Mouse (Mus musculus): ENCODE measurements around the gene Heph. TPM values are rescaled to one million over a fixed set of nuclear protein-coding genes. Genes with fewer than 3 reads are reported as not detected.
"Not testable (repeated sequence)": the region's sequence is repeated elsewhere in the genome, so short reads cannot be mapped to it uniquely, and the experiment has no call there.

The Heph gene
- 4.2 and 5.3 TPM in 2 replicates for polyA plus RNA-seq (2015; fragmentation: Nextera tagmentation; extraction: Ambion mirVana)

DNA sequence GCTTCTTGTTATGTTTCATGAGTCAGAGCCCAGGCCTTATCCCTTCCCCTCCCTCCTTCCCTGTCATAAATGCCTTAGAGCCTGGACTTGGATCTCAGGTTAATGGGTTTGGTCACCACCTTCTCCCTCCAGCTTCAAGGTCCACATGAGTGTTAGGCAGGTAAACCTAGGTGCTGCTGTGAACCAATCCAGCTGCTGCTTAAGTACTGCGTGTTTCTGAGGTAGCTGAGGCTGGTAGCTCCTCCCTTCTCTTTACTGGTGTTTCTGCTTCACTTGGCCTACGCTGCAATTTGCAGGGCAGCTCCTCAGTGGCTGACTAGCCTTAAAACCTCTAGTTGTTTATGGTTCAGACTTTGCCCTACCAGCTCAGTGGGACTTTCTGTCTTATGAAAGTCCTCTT, at the start of gene Heph:
Gene Heph, plus strand, starts transcription at position 211 of the 400 bp plus-strand sequence.
- WGBS = 58% methylated on average over 2 of the region's 2 CpGs
- peak within 1 kb of the TSS; percentile 26 for H3K4me3 ChIP-seq (ENCODE audit: low read length)
- ATAC-seq = no peak

DNA sequence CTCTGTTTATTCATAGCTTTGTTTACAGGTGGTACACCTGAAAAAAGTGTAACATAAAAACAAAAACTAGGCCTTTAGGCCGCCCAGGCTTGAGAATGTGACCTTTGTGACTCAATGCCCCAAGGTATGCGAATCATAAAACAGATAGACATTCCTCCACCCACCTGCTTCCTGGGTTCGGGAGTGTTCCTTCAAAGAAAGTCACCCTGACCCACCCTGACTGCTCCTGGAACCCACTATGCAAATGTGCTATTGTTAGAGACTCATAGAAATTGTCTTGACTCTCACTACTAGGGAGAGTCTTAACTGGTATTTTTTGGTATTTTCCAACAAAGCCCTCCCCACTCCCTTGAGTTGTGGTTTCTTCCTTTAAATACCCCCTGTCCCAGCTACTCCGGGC, 39.8 kb upstream of the Heph start:
- WGBS = 76% methylated on average over 4 of the region's 4 CpGs

More for the DNA sequence above, at the start of gene Heph:
- Histone ChIP-seq H3K27me3 (replicated peaks; ENCODE audit: control insufficient read depth, insufficient read depth, low read length) (no peaks in the 10 kb centered on the region), H3K4me2 (ENCODE audit: low read length) (peak within 1 kb of the TSS; percentile 39), H3K4me1 (ENCODE audit: control insufficient read depth, insufficient read depth, low read depth, low read length) (no peaks in the 10 kb centered on the region), H3K9me3 (ENCODE audit: control insufficient read depth, low read length) (no peaks in the 10 kb centered on the region), H3K36me3 (ENCODE audit: control insufficient read depth, insufficient read depth, low read length) (no peaks in the 10 kb centered on the region), H3K27ac (ENCODE audit: low read depth, low read length) (no peak within 1 kb of the TSS), H3K9ac (ENCODE audit: low read depth, low read length) (no peak within 1 kb of the TSS)

DNA sequence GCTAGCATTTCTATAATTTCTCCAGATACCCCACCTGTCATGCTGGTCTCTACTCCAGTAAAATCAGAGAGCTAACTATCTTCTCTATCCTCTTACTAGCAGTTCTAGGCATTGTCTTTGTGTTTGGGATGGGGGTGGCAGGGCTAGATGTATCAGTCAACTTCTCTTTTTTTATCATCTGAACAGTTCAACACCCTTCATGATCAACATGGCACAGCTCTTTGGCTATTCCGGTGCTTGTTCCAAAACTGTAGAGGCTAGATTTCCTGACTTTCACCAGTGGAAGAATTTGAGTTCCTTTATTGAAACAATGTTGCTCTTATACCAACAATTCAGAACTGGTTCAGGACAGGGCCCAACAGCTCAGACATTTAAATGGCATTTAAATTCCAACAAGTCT, 38.2 kb upstream of the Heph start:
- no peak for ATAC-seq
- Histone ChIP-seq H3K9ac (ENCODE audit: low read depth, low read length) (no peak overlapping the region), H3K4me3 (ENCODE audit: low read length) (no peak overlapping the region), H3K36me3 (ENCODE audit: control insufficient read depth, insufficient read depth, low read length) (no peaks in the 10 kb centered on the region), H3K27me3 (replicated peaks; ENCODE audit: control insufficient read depth, insufficient read depth, low read length) (no peaks in the 10 kb centered on the region), H3K4me1 (ENCODE audit: control insufficient read depth, insufficient read depth, low read depth, low read length) (no peaks in the 10 kb centered on the region), H3K9me3 (ENCODE audit: control insufficient read depth, low read length) (no peaks in the 10 kb centered on the region), H3K27ac (ENCODE audit: low read depth, low read length) (no peak overlapping the region), H3K4me2 (ENCODE audit: low read length) (no peak overlapping the region)
- WGBS = 94% methylated on average over 1 of the region's 1 CpGs

More for the DNA sequence above, 39.8 kb upstream of the Heph start:
- H3K9ac ChIP-seq (ENCODE audit: low read depth, low read length); H3K27ac ChIP-seq (ENCODE audit: low read depth, low read length); H3K4me2 ChIP-seq (ENCODE audit: low read length); ATAC-seq; H3K27me3 ChIP-seq (replicated peaks; ENCODE audit: control insufficient read depth, insufficient read depth, low read length); H3K36me3 ChIP-seq (ENCODE audit: control insufficient read depth, insufficient read depth, low read length); H3K9me3 ChIP-seq (ENCODE audit: control insufficient read depth, low read length); H3K4me3 ChIP-seq (ENCODE audit: low read length); H3K4me1 ChIP-seq (ENCODE audit: control insufficient read depth, insufficient read depth, low read depth, low read length): not testable (repeated sequence)

DNA sequence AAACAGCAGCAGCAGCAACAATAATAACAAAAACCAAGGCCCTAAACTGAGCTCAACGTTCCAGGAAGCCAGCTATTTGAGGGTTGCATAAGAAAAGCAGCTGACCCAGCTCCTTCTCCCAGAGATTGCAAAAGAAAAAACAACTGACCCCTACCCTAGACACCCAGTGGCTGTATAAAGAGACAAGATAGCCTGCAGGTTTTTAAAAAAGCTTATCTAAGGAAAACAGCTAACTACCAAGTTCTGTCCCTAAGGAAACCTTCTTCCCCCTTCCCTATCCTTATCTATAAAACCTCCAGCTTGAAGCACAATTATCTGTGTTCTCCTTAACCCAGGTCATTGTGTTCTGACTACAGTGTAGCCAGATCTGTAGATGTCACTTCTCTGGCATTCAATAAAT, 37.4 kb upstream of the Heph start:
- Histone ChIP-seq H3K27me3 (replicated peaks; ENCODE audit: control insufficient read depth, insufficient read depth, low read length) (no peaks in the 10 kb centered on the region), H3K4me1 (ENCODE audit: control insufficient read depth, insufficient read depth, low read depth, low read length) (no peaks in the 10 kb centered on the region), H3K9me3 (ENCODE audit: control insufficient read depth, low read length) (no peaks in the 10 kb centered on the region), H3K9ac (ENCODE audit: low read depth, low read length) (no peak overlapping the region), H3K36me3 (ENCODE audit: control insufficient read depth, insufficient read depth, low read length) (no peaks in the 10 kb centered on the region), H3K27ac (ENCODE audit: low read depth, low read length) (no peak overlapping the region), H3K4me3 (ENCODE audit: low read length) (no peak overlapping the region), H3K4me2 (ENCODE audit: low read length) (no peak overlapping the region)
- 50% methylated on average over 1 of the region's 1 CpGs for WGBS
- ATAC-seq = no peak

DNA sequence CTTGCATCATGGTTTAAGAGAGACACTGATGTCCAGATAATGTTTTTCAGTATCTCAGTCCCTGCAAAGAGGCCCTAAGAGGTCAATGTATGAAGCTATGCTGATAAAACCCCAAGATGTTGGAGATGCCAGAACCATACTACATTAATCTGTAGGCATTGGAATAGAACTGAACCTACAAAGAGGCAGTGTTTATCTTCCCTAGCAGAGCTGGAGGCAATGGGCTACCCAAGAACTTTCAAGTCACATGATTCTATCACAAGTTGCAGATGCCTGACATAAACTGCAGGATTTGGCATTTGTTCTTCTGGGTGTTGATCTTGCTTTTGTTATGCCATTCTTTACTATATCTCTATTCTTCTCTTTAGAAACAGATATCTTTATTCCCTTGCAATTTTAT, 35.8 kb upstream of the Heph start:
- no peak overlapping the region for H3K9ac ChIP-seq (ENCODE audit: low read depth, low read length)
- no peaks in the 10 kb centered on the region for H3K36me3 ChIP-seq (ENCODE audit: control insufficient read depth, insufficient read depth, low read length)
- no peak overlapping the region for H3K4me3 ChIP-seq (ENCODE audit: low read length)
- H3K27ac ChIP-seq (ENCODE audit: low read depth, low read length) = no peak overlapping the region
- no peak for ATAC-seq
- H3K4me2 ChIP-seq (ENCODE audit: low read length) = no peak overlapping the region
- no peaks in the 10 kb centered on the region for H3K27me3 ChIP-seq (replicated peaks; ENCODE audit: control insufficient read depth, insufficient read depth, low read length)
- no peaks in the 10 kb centered on the region for H3K9me3 ChIP-seq (ENCODE audit: control insufficient read depth, low read length)
- H3K4me1 ChIP-seq (ENCODE audit: control insufficient read depth, insufficient read depth, low read depth, low read length) = no peaks in the 10 kb centered on the region

DNA sequence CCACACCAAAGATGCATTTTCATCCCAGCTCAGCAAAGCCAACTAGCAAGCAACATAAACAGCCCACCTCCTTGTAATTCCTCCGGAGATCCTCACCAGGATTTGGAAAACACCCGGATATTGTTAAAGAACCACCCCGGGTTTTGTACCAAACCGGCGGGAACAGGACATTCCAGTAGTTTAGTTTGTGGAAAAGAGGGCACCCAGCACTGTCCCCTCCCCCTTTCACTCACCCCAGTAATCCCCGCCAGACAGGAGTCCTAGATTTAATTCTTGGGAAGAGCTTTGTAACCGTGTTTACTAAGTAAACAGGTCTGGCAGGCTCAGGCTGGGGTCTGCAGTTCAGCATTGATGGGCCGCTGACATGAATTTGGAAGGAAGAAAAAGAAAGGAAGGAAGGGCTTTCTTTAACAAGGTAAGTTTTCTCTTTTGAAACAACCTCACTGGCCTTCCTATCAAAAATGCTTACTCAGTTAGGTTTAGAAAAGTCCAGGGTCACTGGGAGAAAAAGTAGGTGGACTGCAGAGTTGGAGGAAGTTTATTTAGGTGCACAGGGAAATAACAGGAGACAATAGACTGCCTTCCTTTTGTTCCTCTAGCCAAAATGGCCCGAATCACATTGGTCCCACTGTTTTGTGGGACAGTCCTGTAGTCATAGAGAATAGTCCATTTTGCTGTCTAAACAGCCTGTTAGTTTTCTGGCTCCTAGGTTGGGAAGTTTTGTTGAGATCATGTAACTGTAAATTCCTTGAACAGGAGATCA, 1.2 kb downstream of the Heph start, which contains the start of gene Hsf3:
Gene Hsf3, minus strand, starts transcription at position 94 of the 763 bp plus-strand sequence.
- ATAC-seq = no peak
- Histone ChIP-seq H3K4me1 (ENCODE audit: control insufficient read depth, insufficient read depth, low read depth, low read length) (no peaks in the 10 kb centered on the region), H3K9ac (ENCODE audit: low read depth, low read length) (no peak within 1 kb of the TSS), H3K27ac (ENCODE audit: low read depth, low read length) (no peak within 1 kb of the TSS), H3K27me3 (replicated peaks; ENCODE audit: control insufficient read depth, insufficient read depth, low read length) (no peaks in the 10 kb centered on the region), H3K4me3 (ENCODE audit: low read length) (peak within 1 kb of the TSS; percentile 26), H3K9me3 (ENCODE audit: control insufficient read depth, low read length) (no peaks in the 10 kb centered on the region), H3K4me2 (ENCODE audit: low read length) (peak within 1 kb of the TSS; percentile 39), H3K36me3 (ENCODE audit: control insufficient read depth, insufficient read depth, low read length) (no peaks in the 10 kb centered on the region)
- WGBS = 18% methylated on average over 9 of the region's 9 CpGs

DNA sequence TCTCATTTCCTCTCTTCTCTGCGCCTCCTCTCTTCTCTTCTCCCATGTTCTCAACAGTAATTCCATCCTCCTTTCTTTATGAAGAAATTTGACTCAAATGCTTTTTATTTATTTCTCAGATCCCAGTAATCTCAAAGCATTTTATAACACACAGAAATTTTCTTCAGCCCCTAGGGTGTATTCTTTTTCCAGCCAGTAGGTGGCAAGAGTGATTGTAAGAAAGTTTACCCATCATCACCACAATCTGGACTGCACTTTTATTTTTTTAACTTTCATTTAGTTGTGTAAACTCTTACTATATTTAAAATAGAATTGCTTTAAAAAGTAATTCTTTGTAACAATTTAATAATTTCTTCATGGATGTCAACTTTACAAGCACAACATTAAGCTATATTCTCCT, 46.4 kb downstream of the Heph start:
- H3K4me3 ChIP-seq (ENCODE audit: low read length) = no peak overlapping the region
- no peak for ATAC-seq
- H3K27ac ChIP-seq (ENCODE audit: low read depth, low read length) = no peak overlapping the region
- H3K4me2 ChIP-seq (ENCODE audit: low read length) = no peak overlapping the region
- H3K4me1 ChIP-seq (ENCODE audit: control insufficient read depth, insufficient read depth, low read depth, low read length) = no peaks in the 10 kb centered on the region
- no peaks in the 10 kb centered on the region for H3K36me3 ChIP-seq (ENCODE audit: control insufficient read depth, insufficient read depth, low read length)
- no peak overlapping the region for H3K9ac ChIP-seq (ENCODE audit: low read depth, low read length)
- no peaks in the 10 kb centered on the region for H3K27me3 ChIP-seq (replicated peaks; ENCODE audit: control insufficient read depth, insufficient read depth, low read length)
- no peaks in the 10 kb centered on the region for H3K9me3 ChIP-seq (ENCODE audit: control insufficient read depth, low read length)
- 50% methylated on average over 1 of the region's 1 CpGs for WGBS

Other genes starting within 250 kb of the Heph start
- gene Vsig4, start 161.9 kb upstream of the Heph start, polyA plus RNA-seq (2015; fragmentation: Nextera tagmentation; extraction: Ambion mirVana) = 0.14 TPM in 1 of 2 replicates, not detected in the other
- gene Hsf3, start 935 bp downstream of the Heph start, polyA plus RNA-seq (2015; fragmentation: Nextera tagmentation; extraction: Ambion mirVana) = 0.08 TPM in 1 of 2 replicates, not detected in the other